8 mouse cellular contexts compared by ENCODE assay signal in the genomic region with DNA sequence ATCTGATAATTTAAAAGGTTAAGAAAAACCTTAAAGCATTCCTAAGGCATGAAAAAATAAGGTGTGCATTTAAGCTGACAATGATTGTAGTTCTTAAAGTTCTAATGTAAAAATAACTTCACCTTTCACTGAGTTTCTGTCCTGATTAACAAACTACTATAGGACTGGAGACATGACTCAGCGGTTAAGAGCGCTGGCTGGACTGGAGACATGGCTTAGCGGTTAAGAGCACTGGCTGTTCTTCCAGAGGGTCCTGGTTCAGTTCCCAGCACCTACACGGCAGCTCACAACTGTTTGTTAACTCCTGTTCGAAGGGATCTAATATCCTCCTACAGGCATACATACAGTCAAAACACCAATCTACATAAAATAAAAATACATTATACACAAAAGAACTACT. TPM values are rescaled to one million over a fixed set of nuclear protein-coding genes. Genes with fewer than 3 reads are reported as not detected.
DNase-seq lines count a peak whose midpoint lies in the region; ATAC-seq lines count a peak whose summit lies in the region.
"Had no signal": no experiment of that assay in that cellular context is flagged by ENCODE, and none has a peak within 500 bp of the region (broad histone marks: within the 10 kb centered on the region; RNA-seq: fewer than 3 reads in every experiment).

No protein-coding gene starts in this region.

- H3K27ac ChIP-seq in neural tube, embryonic 11.5 days (ENCODE audit: low read depth, low read length), result no peak overlapping the region
- H3K27ac ChIP-seq in forebrain, embryonic 15.5 days (replicated peaks), result no peak overlapping the region
- H3K27ac ChIP-seq in liver, embryonic 13.5 days, result peak overlapping the region; percentile 47

- H3K27me3 ChIP-seq in neural tube, embryonic 11.5 days (ENCODE audit: control insufficient read depth, insufficient read depth, low read length), result no peaks in the 10 kb centered on the region
- H3K27me3 ChIP-seq in forebrain, embryonic 15.5 days, result no peaks in the 10 kb centered on the region
- H3K27me3 ChIP-seq in liver, embryonic 13.5 days, result no peaks in the 10 kb centered on the region

- peaks cover 5% of the 10 kb centered on the region; the same call in 1 of the 2 replicates for H3K4me1 ChIP-seq in neural tube, embryonic 11.5 days (ENCODE audit: control insufficient read depth, insufficient read depth, low read length)
- peaks cover 22% of the 10 kb centered on the region for H3K4me1 ChIP-seq in forebrain, embryonic 15.5 days
- peaks cover 42% of the 10 kb centered on the region for H3K4me1 ChIP-seq in liver, embryonic 13.5 days (replicated peaks)

- H3K9ac ChIP-seq in neural tube, embryonic 11.5 days (ENCODE audit: low read length), result no peak overlapping the region
- H3K9ac ChIP-seq in forebrain, embryonic 15.5 days (replicated peaks), result no peak overlapping the region
- H3K9ac ChIP-seq in liver, embryonic 13.5 days, result peak overlapping the region; percentile 52

- ATAC-seq in neural tube, embryonic 11.5 days (ENCODE audit: insufficient read depth, low FRiP score, low TSS enrichment), result no peak
- ATAC-seq in forebrain, embryonic 15.5 days (replicated peaks), result no peak
- 0 out of 2 replicates have a peak, but pooled peaks have one; percentile 22 for ATAC-seq in liver, embryonic 13.5 days (ENCODE audit: low read depth)

- peak overlapping the region; percentile 69 for H3K4me2 ChIP-seq in neural tube, embryonic 11.5 days (ENCODE audit: low read depth)
- H3K4me2 ChIP-seq in forebrain, embryonic 15.5 days (replicated peaks), result peak overlapping the region; percentile 94
- peak overlapping the region; percentile 95 for H3K4me2 ChIP-seq in liver, embryonic 13.5 days

- H3K4me3 ChIP-seq in neural tube, embryonic 11.5 days (ENCODE audit: low read depth, low read length), result peak overlapping the region; percentile 92
- peak overlapping the region; percentile 87 for H3K4me3 ChIP-seq in forebrain, embryonic 15.5 days
- H3K4me3 ChIP-seq in liver, embryonic 13.5 days (replicated peaks), result peak overlapping the region; percentile 99

- peaks cover 4% of the 10 kb centered on the region; the same call in 1 of the 2 replicates for H3K36me3 ChIP-seq in neural tube, embryonic 11.5 days (ENCODE audit: control insufficient read depth, insufficient read depth, low read length)
- H3K36me3 ChIP-seq in forebrain, embryonic 15.5 days, result peaks cover 23% of the 10 kb centered on the region
- peaks cover 40% of the 10 kb centered on the region for H3K36me3 ChIP-seq in liver, embryonic 13.5 days

- no peaks in the 10 kb centered on the region for H3K9me3 ChIP-seq in neural tube, embryonic 11.5 days (ENCODE audit: control insufficient read depth, low read length)
- no peaks in the 10 kb centered on the region for H3K9me3 ChIP-seq in forebrain, embryonic 15.5 days
- no peaks in the 10 kb centered on the region for H3K9me3 ChIP-seq in liver, embryonic 13.5 days (replicated peaks)

- DNase-seq in neural tube, embryonic 11.5 days (ENCODE audit: low spot score), result no peak
- DNase-seq in neural tube, embryonic 10.5 days (ENCODE audit: extremely low spot score, low spot score), result no peak
- DNase-seq in liver, embryonic 13.5 days, result peak; percentile 27
- DNase-seq in spleen, adult 18-20 months, result no peak
- DNase-seq in urinary bladder, postnatal 25 days (ENCODE audit: low spot score), result no peak
- no peak for DNase-seq in ovary, postnatal 14 days (ENCODE audit: low spot score)
- DNase-seq: right cerebral cortex, postnatal 4 days had no signal

- 85% methylated on average over 5 of the region's 5 CpGs for whole genome bisulfite sequencing in neural tube, embryonic 11.5 days
- WGBS in forebrain, embryonic 15.5 days, result 84% methylated on average over 5 of the region's 5 CpGs
- 53% methylated on average over 5 of the region's 5 CpGs for WGBS in liver, embryonic 13.5 days (ENCODE audit: insufficient replicate concordance)

RNA-seq across cellular contexts. Expression of a gene that starts 1.2 kb away (rescaled TPM):
- 77.7 and 81.0 TPM in 2 replicates for polyA plus RNA-seq in neural tube, embryonic 11.5 days (2014; fragmentation: Nextera tagmentation; extraction: Ambion mirVana)
- 75.3 and 77.5 TPM in 2 replicates for polyA plus RNA-seq in forebrain, embryonic 15.5 days (2015; fragmentation: Nextera tagmentation; extraction: Ambion mirVana)
- polyA plus RNA-seq in liver, embryonic 13.5 days (2015; fragmentation: Nextera tagmentation; extraction: Ambion mirVana), result 76.6 and 81.3 TPM in 2 replicates

RNA-seq across cellular contexts. Expression of a gene that starts 14.1 kb away (rescaled TPM):
- polyA plus RNA-seq in neural tube, embryonic 11.5 days (2014; fragmentation: Nextera tagmentation; extraction: Ambion mirVana), result 193 and 202 TPM in 2 replicates
- polyA plus RNA-seq in forebrain, embryonic 15.5 days (2015; fragmentation: Nextera tagmentation; extraction: Ambion mirVana), result 112 and 118 TPM in 2 replicates
- polyA plus RNA-seq in liver, embryonic 13.5 days (2015; fragmentation: Nextera tagmentation; extraction: Ambion mirVana), result 859 and 925 TPM in 2 replicates
